Mouse (Mus musculus) neural tube, embryonic 12.5 days (tissue): ENCODE measurements at regions not wholly inside any gene's neighbourhood (a gene's known extent, or its start where the extent isn't known, plus 50 kb on each side); places are given as distances from the start of the nearest gene placed in this dataset.

ENCODE experiments used
- ATAC-seq: fragments of 200-750 bp; cut with Nextera tagmentation; 2 replicates; pipeline ENCODE4 v1.8.0; 2017; ENCODE audit warnings: low read depth, mild to moderate bottlenecking, moderate TSS enrichment, moderate library complexity; ENCODE audit not compliant: low FRiP score
- H3K27ac ChIP-seq: fragments of 300-500 bp; sonication (generic); 2 replicates; pipeline ENCODE4 v1.5.1; 2016
- H3K27me3 ChIP-seq: fragments of 300-500 bp; sonication (generic); replicated peaks from 2 replicates; pipeline ENCODE4 v1.6.1; 2016; ENCODE audit warnings: mild to moderate bottlenecking
- H3K36me3 ChIP-seq: fragments of 300-500 bp; sonication (generic); 2 replicates; pipeline ENCODE4 v1.6.1; 2016; ENCODE audit warnings: mild to moderate bottlenecking
- H3K4me1 ChIP-seq: fragments of 300-500 bp; sonication (generic); 2 replicates; pipeline ENCODE4 v1.6.1; 2016
- H3K4me2 ChIP-seq: fragments of 300-500 bp; sonication (generic); replicated peaks from 2 replicates; pipeline ENCODE4 v1.6.1; 2016; ENCODE audit warnings: mild to moderate bottlenecking
- H3K4me3 ChIP-seq: fragments of 300-500 bp; sonication (generic); 2 replicates; pipeline ENCODE4 v1.5.1; 2016
- H3K9ac ChIP-seq: fragments of 300-500 bp; sonication (generic); 2 replicates; pipeline ENCODE4 v1.6.1; 2016; ENCODE audit warnings: mild to moderate bottlenecking
- H3K9me3 ChIP-seq: fragments of 300-500 bp; sonication (generic); 2 replicates; pipeline ENCODE4 v1.6.1; 2016; ENCODE audit warnings: mild to moderate bottlenecking
- WGBS: fragments of 180-500 bp; shearing (Covaris S2); methylation state at CpG from one replicate; pipeline ENCODE4 v1.1.7; 2016; 5-methylcytosine and 5-hydroxymethylcytosine counted together

DNA sequence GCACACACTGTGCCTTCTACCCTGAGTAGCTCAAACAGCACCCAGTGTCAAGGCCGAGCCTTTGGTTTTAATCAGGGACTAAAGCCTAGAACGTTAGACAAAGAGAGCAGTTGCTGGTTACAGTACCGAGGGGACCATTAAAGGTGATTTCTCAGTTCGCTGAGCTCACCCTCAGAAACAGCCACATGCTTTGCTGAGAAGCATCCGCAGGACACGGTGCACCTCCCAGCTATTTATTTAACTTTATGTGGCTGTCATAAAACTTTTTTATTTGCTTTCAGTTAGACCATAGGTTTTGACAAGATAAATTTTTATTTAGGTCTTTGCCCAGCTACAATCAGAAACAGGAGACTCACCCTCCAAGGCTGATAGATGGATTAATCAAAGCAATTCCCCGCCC is 187.2 kb upstream of the Spred2 start:
- Histone ChIP-seq H3K9ac (no peak overlapping the region), H3K27ac (no peak overlapping the region), H3K4me2 (no peak overlapping the region), H3K27me3 (no peaks in the 10 kb centered on the region), H3K4me3 (no peak overlapping the region), H3K4me1 (no peaks in the 10 kb centered on the region), H3K36me3 (no peaks in the 10 kb centered on the region), H3K9me3 (no peaks in the 10 kb centered on the region)
- ATAC-seq = no peak
- WGBS = 30% methylated on average over 7 of the region's 7 CpGs

- Histone ChIP-seq H3K27ac (no peak overlapping the region), H3K4me1 (no peaks in the 10 kb centered on the region), H3K9ac (no peak overlapping the region), H3K4me3 (no peak overlapping the region), H3K36me3 (no peaks in the 10 kb centered on the region), H3K27me3 (no peaks in the 10 kb centered on the region), H3K4me2 (no peak overlapping the region), H3K9me3 (no peaks in the 10 kb centered on the region)
- peak; percentile 69 for ATAC-seq
- 35% methylated on average over 5 of the region's 5 CpGs for WGBS
Measured at GRCm38 (mm10) chr11:19737331-19737730, 186.8 kb upstream of the Spred2 start.

DNA sequence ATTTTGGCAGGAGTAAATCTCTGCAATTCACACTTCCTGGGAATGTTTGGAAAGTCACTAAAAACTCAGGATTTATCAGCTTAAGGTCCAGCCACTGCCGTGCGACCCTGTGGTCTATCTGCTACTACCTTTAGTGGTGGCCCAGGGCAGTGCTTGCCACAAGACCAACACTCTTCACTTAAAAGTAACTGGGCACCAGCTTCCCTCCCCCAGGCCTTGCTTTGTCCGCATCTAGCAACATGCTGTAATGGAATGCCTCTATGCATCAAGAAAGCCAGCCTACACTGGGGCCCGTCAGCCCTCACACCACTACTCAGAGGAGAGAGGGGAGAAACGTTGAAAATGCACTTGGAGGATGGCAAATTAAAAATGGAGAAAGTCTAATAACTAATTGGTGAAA is 186.4 kb upstream of the Spred2 start:
- H3K4me3 ChIP-seq = no peak overlapping the region
- no peaks in the 10 kb centered on the region for H3K27me3 ChIP-seq
- no peaks in the 10 kb centered on the region for H3K4me1 ChIP-seq
- no peak overlapping the region for H3K4me2 ChIP-seq
- no peaks in the 10 kb centered on the region for H3K36me3 ChIP-seq
- 48% methylated on average over 5 of the region's 5 CpGs for WGBS
- H3K9me3 ChIP-seq = no peaks in the 10 kb centered on the region
- H3K9ac ChIP-seq = no peak overlapping the region
- ATAC-seq = no peak
- H3K27ac ChIP-seq = no peak overlapping the region

GRCm38 (mm10) chr11:19739527-19740151 is 184.5 kb upstream of the Spred2 start:
- 46% methylated on average over 9 of the region's 9 CpGs for WGBS
- no peaks in the 10 kb centered on the region for H3K9me3 ChIP-seq
- H3K9ac ChIP-seq = no peak overlapping the region
- no peak overlapping the region for H3K27ac ChIP-seq
- no peaks in the 10 kb centered on the region for H3K36me3 ChIP-seq
- H3K4me1 ChIP-seq = no peaks in the 10 kb centered on the region
- no peaks in the 10 kb centered on the region for H3K27me3 ChIP-seq
- ATAC-seq = no peak
- H3K4me2 ChIP-seq = no peak overlapping the region
- H3K4me3 ChIP-seq = no peak overlapping the region

GRCm38 (mm10) chr11:19740562-19740961 is 183.6 kb upstream of the Spred2 start:
- H3K4me1 ChIP-seq = no peaks in the 10 kb centered on the region
- no peak overlapping the region for H3K4me3 ChIP-seq
- ATAC-seq = no peak
- no peaks in the 10 kb centered on the region for H3K36me3 ChIP-seq
- H3K9me3 ChIP-seq = no peaks in the 10 kb centered on the region
- H3K4me2 ChIP-seq = no peak overlapping the region
- H3K27me3 ChIP-seq = no peaks in the 10 kb centered on the region
- no peak overlapping the region for H3K9ac ChIP-seq
- H3K27ac ChIP-seq = no peak overlapping the region
- 66% methylated on average over 3 of the region's 3 CpGs for WGBS

DNA sequence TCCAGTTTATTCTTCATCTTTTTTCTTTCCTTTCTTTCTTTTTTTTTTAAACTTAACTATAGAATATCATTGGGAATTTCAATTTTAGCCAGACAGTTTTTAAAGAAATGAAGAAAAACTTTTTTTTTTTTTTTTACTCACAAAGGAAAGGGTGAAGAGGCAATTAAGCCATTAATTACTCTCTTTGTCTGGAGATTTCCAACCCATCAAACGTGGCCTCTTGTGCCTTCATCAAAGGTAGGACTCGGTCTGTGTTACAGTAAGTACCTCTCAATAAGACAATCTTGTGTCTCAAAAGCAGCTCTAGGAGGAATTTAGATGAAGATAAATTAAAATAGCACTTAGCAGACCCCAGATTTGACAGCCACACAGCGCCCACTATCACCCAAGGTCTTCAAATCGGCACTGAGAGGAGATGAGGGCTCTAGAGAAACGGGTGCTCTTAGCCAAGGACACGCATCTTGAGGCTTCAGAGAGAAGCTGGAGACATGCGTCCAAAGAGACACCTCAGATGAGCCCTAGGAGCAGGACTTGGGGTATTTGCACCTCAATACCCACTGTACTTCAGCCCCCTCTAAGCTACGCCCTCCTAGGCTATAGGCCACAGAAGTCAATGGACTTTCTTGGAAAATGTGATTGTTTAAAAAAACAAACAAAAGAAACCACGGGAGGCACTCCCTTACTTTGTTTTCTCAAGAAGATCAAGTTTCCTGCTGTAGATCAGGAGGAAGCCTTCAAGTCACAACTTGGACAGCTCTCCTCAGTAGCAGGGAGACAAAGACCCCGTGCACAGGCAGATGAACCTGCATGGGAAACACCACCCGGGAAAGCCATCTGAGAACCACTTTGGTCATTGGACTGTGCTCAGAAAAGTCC is 176.8 kb upstream of the Spred2 start:
- no peaks in the 10 kb centered on the region for H3K27me3 ChIP-seq
- H3K4me1 ChIP-seq = no peaks in the 10 kb centered on the region
- no peak for ATAC-seq
- 52% methylated on average over 11 of the region's 11 CpGs for WGBS
- no peak overlapping the region for H3K9ac ChIP-seq
- H3K27ac ChIP-seq = no peak overlapping the region
- no peak overlapping the region for H3K4me3 ChIP-seq
- no peak overlapping the region for H3K4me2 ChIP-seq
- H3K9me3 ChIP-seq = no peaks in the 10 kb centered on the region
- H3K36me3 ChIP-seq = no peaks in the 10 kb centered on the region

- H3K9me3 ChIP-seq = no peaks in the 10 kb centered on the region
- no peaks in the 10 kb centered on the region for H3K4me1 ChIP-seq
- 72% methylated on average over 14 of the region's 14 CpGs for WGBS
- H3K27ac ChIP-seq = no peak overlapping the region
- no peaks in the 10 kb centered on the region for H3K27me3 ChIP-seq
- no peak for ATAC-seq
- H3K9ac ChIP-seq = no peak overlapping the region
- H3K4me3 ChIP-seq = no peak overlapping the region
- no peaks in the 10 kb centered on the region for H3K36me3 ChIP-seq
- no peak overlapping the region for H3K4me2 ChIP-seq
Measured at GRCm38 (mm10) chr11:19747973-19748559, 176.1 kb upstream of the Spred2 start.

DNA sequence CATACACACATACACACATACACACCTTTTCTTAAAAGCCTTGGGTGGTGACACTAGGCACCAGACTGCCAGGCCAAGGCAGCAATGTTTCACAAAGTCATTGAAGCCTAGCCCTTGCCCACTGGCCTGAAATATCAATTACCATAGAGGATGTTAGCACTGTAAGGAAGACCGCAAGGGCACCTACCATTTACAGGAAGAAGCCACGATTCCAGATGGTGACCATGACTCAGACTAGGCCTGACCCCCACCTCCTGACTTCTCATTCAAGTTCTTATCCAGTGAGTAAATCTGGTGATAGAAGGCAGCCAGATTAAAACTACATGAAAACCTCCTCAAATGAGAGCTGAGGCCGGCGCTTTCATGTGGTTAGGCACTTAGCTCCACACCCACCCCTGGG is 165.3 kb upstream of the Spred2 start:
- no peaks in the 10 kb centered on the region for H3K9me3 ChIP-seq
- H3K9ac ChIP-seq = no peak overlapping the region
- H3K36me3 ChIP-seq = no peaks in the 10 kb centered on the region
- no peak overlapping the region for H3K4me2 ChIP-seq
- H3K4me1 ChIP-seq = peaks cover 11% of the 10 kb centered on the region; the same call in 1 of the 2 replicates
- ATAC-seq = no peak
- 85% methylated on average over 4 of the region's 4 CpGs for WGBS
- no peak overlapping the region for H3K27ac ChIP-seq
- no peak overlapping the region for H3K4me3 ChIP-seq
- H3K27me3 ChIP-seq = no peaks in the 10 kb centered on the region

GRCm38 (mm10) chr11:19760861-19761693 is 163.1 kb upstream of the Spred2 start:
- Histone ChIP-seq H3K9me3 (no peaks in the 10 kb centered on the region), H3K9ac (no peak overlapping the region), H3K36me3 (no peaks in the 10 kb centered on the region), H3K4me1 (peaks cover 11% of the 10 kb centered on the region; the same call in 1 of the 2 replicates), H3K4me3 (no peak overlapping the region), H3K4me2 (peak overlapping the region; percentile 49), H3K27me3 (no peaks in the 10 kb centered on the region), H3K27ac (no peak overlapping the region)
- 13% methylated on average over 16 of the region's 16 CpGs for WGBS
- ATAC-seq = no peak

DNA sequence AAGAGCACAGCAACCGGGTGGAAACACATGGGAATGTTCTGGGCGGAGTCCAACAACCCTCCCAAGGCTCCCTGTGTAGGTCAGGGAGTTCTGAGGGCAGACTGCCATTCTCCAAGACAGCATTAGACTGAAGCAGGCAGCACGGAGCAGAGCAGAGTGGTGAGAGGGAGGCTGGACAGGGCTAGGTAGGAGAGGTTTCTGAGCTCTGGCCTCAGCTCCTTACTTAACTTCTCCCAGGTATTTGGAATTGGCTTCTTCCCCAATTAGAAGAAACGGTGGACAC is 162.5 kb upstream of the Spred2 start:
- Histone ChIP-seq H3K27ac (no peak overlapping the region), H3K9me3 (no peaks in the 10 kb centered on the region), H3K36me3 (no peaks in the 10 kb centered on the region), H3K4me3 (no peak overlapping the region), H3K27me3 (no peaks in the 10 kb centered on the region), H3K4me2 (no peak overlapping the region), H3K4me1 (peaks cover 11% of the 10 kb centered on the region; the same call in 1 of the 2 replicates), H3K9ac (no peak overlapping the region)
- 38% methylated on average over 4 of the region's 4 CpGs for WGBS
- ATAC-seq = no peak

- Histone ChIP-seq H3K27me3 (no peaks in the 10 kb centered on the region), H3K9ac (no peak overlapping the region), H3K9me3 (no peaks in the 10 kb centered on the region), H3K36me3 (no peaks in the 10 kb centered on the region), H3K4me2 (no peak overlapping the region), H3K4me3 (no peak overlapping the region), H3K4me1 (no peaks in the 10 kb centered on the region), H3K27ac (no peak overlapping the region)
- 90% methylated on average over 5 of the region's 5 CpGs for WGBS
- no peak for ATAC-seq
Measured at GRCm38 (mm10) chr11:19767316-19767715, 156.9 kb upstream of the Spred2 start.

GRCm38 (mm10) chr11:19767871-19768270 is 156.3 kb upstream of the Spred2 start:
- ATAC-seq = no peak
- no peaks in the 10 kb centered on the region for H3K4me1 ChIP-seq

More at GRCm38 (mm10) chr11:19767871-19768270, 156.3 kb upstream of the Spred2 start:
- no peaks in the 10 kb centered on the region for H3K36me3 ChIP-seq
- H3K27ac ChIP-seq = no peak overlapping the region
- no peaks in the 10 kb centered on the region for H3K9me3 ChIP-seq
- H3K9ac ChIP-seq = no peak overlapping the region
- no peak overlapping the region for H3K4me3 ChIP-seq
- WGBS = 90% methylated on average over 9 of the region's 9 CpGs
- no peaks in the 10 kb centered on the region for H3K27me3 ChIP-seq
- H3K4me2 ChIP-seq = no peak overlapping the region
